Mouse (Mus musculus): ENCODE measurements at regions not wholly inside any gene's neighbourhood (a gene's known extent, or its start where the extent isn't known, plus 50 kb on each side); places are given as distances from the start of the nearest gene placed in this dataset.

DNA sequence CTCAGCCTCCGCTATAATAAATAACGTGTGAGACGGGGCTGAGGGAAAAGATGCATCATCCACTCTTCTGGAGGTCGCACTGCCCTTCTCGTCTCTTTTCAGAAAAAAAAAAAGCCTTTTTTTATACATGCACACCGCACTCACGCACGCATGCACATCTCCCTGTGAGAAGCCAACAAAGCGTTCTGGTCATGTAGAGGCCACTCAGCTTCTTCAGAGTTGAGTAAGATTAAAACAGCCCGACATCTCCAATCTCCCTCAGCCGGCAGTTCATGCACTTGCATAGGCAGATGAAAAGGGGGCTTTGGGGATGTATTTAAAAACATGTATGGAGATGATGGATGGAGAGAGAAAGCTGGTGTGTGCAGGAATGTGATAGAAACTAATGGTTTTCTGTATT lies 298.8 kb upstream of the Zfp462 start:
- Histone ChIP-seq H3K9me3 (replicated peaks; ENCODE audit: insufficient read depth, low read length) (no peaks in the 10 kb centered on the region), H3K36me3 (ENCODE audit: control insufficient read depth in 1 of 2, insufficient read depth in 2 of 2, low read length in 2 of 2) (no peaks in the 10 kb centered on the region), H3K79me2 (ENCODE audit: control insufficient read depth, insufficient read depth, low read length, poor library complexity) (no peaks in the 10 kb centered on the region), H3K9ac (ENCODE audit: control insufficient read depth, low read depth, low read length, poor library complexity, severe bottlenecking) (no peak overlapping the region), H3K27ac (ENCODE audit: control insufficient read depth, low read depth, low read length) (no peak overlapping the region), H3K4me1 (ENCODE audit: control insufficient read depth in 1 of 2, insufficient read depth in 2 of 2, low read length in 2 of 2) (no peaks in the 10 kb centered on the region), H3K4me3 (ENCODE audit: control insufficient read depth in 1 of 2, insufficient read depth in 1 of 2, low read depth in 2 of 2, low read length in 2 of 2) (no peak overlapping the region), H3K27me3 (ENCODE audit: control insufficient read depth in 1 of 2, insufficient read depth in 2 of 2, low read length in 2 of 2) (no peaks in the 10 kb centered on the region)
- DNase-seq (ENCODE audit: low read depth, low spot score): no peak
- no peak for TF ChIP-seq ZMIZ1 (IDR thresholded peaks at IDR 0.05; ENCODE audit: low read depth, low read length)
- no peak for TF ChIP-seq GABPA (IDR thresholded peaks at IDR 0.05; ENCODE audit: low read depth, low read length)
- no peak for TF ChIP-seq ZC3H11A (IDR thresholded peaks at IDR 0.05; ENCODE audit: low read depth, low read length)
- no peak for TF ChIP-seq BHLHE40 (IDR thresholded peaks at IDR 0.05; ENCODE audit: borderline replicate concordance, low read depth, low read length)
- TF ChIP-seq TBP (IDR thresholded peaks at IDR 0.05; ENCODE audit: low read depth, low read length): no peak
- TF ChIP-seq ZKSCAN1 (IDR thresholded peaks at IDR 0.05; ENCODE audit: low read depth, low read length): no peak
- TF ChIP-seq RCOR1 (IDR thresholded peaks at IDR 0.05; ENCODE audit: low read depth, low read length): no peak
- no peak for TF ChIP-seq E2F4 (IDR thresholded peaks at IDR 0.05; ENCODE audit: borderline replicate concordance, low read depth, low read length)
- no peak for TF ChIP-seq MAFK (IDR thresholded peaks at IDR 0.05; ENCODE audit: borderline replicate concordance, low read depth, low read length)
- no peak for TF ChIP-seq MXI1 (IDR thresholded peaks at IDR 0.05; ENCODE audit: low read depth, low read length)
- no peak for TF ChIP-seq MAZ (IDR thresholded peaks at IDR 0.05; ENCODE audit: low read depth, low read length)
- TF ChIP-seq CHD1 (IDR thresholded peaks at IDR 0.05; ENCODE audit: low read depth, low read length): no peak
- no peak for TF ChIP-seq USF2 (IDR thresholded peaks at IDR 0.05; ENCODE audit: borderline replicate concordance in 1 of 2, insufficient read depth in 1 of 2, low read depth in 1 of 2, low read length in 2 of 2)
- no peak for TF ChIP-seq NELFE (IDR thresholded peaks at IDR 0.05; ENCODE audit: low read depth, low read length)
- no peak for TF ChIP-seq ZNF384 (IDR thresholded peaks at IDR 0.05; ENCODE audit: low read depth, low read length)

DNA sequence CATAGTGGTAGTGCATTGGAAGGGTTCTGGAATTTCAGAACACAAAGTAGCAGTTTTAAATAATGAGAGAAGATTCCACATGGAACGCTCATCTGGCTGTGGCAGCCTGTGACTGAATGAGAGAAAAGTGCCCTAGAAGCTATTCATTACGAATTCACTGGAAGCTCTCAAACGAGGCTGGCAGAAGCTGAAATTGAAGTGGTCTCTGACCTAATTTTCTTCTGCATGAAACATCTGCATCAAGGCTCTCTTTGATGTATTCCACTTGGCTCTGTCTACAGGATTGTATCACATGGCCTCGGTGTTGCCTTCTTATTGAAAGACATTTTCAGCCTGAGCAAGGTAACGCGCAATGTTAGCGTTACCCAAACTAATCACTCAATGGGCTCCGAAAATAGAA lies 298.4 kb upstream of the Zfp462 start:
- Histone ChIP-seq H3K4me1 (ENCODE audit: control insufficient read depth in 1 of 2, insufficient read depth in 2 of 2, low read length in 2 of 2) (no peaks in the 10 kb centered on the region), H3K79me2 (ENCODE audit: control insufficient read depth, insufficient read depth, low read length, poor library complexity) (no peaks in the 10 kb centered on the region), H3K9me3 (replicated peaks; ENCODE audit: insufficient read depth, low read length) (no peaks in the 10 kb centered on the region), H3K27me3 (ENCODE audit: control insufficient read depth in 1 of 2, insufficient read depth in 2 of 2, low read length in 2 of 2) (no peaks in the 10 kb centered on the region), H3K36me3 (ENCODE audit: control insufficient read depth in 1 of 2, insufficient read depth in 2 of 2, low read length in 2 of 2) (no peaks in the 10 kb centered on the region), H3K9ac (ENCODE audit: control insufficient read depth, low read depth, low read length, poor library complexity, severe bottlenecking) (no peak overlapping the region), H3K27ac (ENCODE audit: control insufficient read depth, low read depth, low read length) (no peak overlapping the region), H3K4me3 (ENCODE audit: control insufficient read depth in 1 of 2, insufficient read depth in 1 of 2, low read depth in 2 of 2, low read length in 2 of 2) (no peak overlapping the region)
- TF ChIP-seq GABPA (IDR thresholded peaks at IDR 0.05; ENCODE audit: low read depth, low read length) (no peak), NRF1 (IDR thresholded peaks at IDR 0.05; ENCODE audit: insufficient read depth, low read depth, low read length, poor library complexity, severe bottlenecking) (no peak), KAT2A (conservative IDR thresholded peaks at IDR 0.05; ENCODE audit: low read depth, low read length) (no peak), MAX (IDR thresholded peaks at IDR 0.05; ENCODE audit: low read length) (no peak), POLR2AphosphoS5 (IDR thresholded peaks at IDR 0.05; ENCODE audit: borderline replicate concordance, low read depth, low read length) (no peak), ZKSCAN1 (IDR thresholded peaks at IDR 0.05; ENCODE audit: low read depth, low read length) (no peak), ZMIZ1 (IDR thresholded peaks at IDR 0.05; ENCODE audit: low read depth, low read length) (no peak)
- DNase-seq (ENCODE audit: low read depth, low spot score): no peak
